Comparison of ENCODE assay signal across 7 mouse cellular contexts in the genomic region with DNA sequence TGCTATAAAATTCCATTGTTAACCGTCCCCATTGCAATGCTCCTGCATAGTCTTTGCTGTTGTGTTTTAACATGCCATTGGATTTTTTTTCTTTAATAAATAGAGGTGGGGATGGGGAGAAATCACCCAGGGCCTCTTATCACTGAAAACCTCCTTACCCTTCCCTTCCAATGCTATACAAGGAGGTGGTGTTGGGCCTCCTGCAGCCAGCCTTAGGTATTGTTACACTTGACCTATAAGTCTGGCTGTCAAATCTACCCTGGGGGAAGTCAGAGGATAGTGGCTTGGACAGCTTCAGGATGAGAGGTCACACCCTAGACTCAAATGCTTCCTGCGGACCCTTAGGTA. TPM values are rescaled to one million over a fixed set of nuclear protein-coding genes. Genes with fewer than 3 reads are reported as not detected.
DNase-seq lines count a peak whose midpoint lies in the region; ATAC-seq lines count a peak whose summit lies in the region.

No protein-coding gene starts in this region.

- no peak overlapping the region for H3K27ac ChIP-seq in lung, embryonic 15.5 days
- H3K27ac ChIP-seq in forebrain, embryonic 12.5 days, result no peak overlapping the region
- no peak overlapping the region for H3K27ac ChIP-seq in limb, embryonic 15.5 days
- H3K27ac ChIP-seq in stomach, embryonic 15.5 days, result no peak overlapping the region

- no peaks in the 10 kb centered on the region for H3K36me3 ChIP-seq in lung, embryonic 15.5 days
- no peaks in the 10 kb centered on the region for H3K36me3 ChIP-seq in forebrain, embryonic 12.5 days (replicated peaks)
- no peaks in the 10 kb centered on the region for H3K36me3 ChIP-seq in limb, embryonic 15.5 days
- H3K36me3 ChIP-seq in stomach, embryonic 15.5 days, result no peaks in the 10 kb centered on the region

- H3K9ac ChIP-seq in lung, embryonic 15.5 days, result no peak overlapping the region
- H3K9ac ChIP-seq in forebrain, embryonic 12.5 days, result peak overlapping the region; percentile 89; the same call in 1 of the 2 replicates
- H3K9ac ChIP-seq in limb, embryonic 15.5 days, result no peak overlapping the region
- no peak overlapping the region for H3K9ac ChIP-seq in stomach, embryonic 15.5 days

- H3K9me3 ChIP-seq in lung, embryonic 15.5 days, result no peaks in the 10 kb centered on the region
- no peaks in the 10 kb centered on the region for H3K9me3 ChIP-seq in forebrain, embryonic 12.5 days
- H3K9me3 ChIP-seq in limb, embryonic 15.5 days, result no peaks in the 10 kb centered on the region
- H3K9me3 ChIP-seq in stomach, embryonic 15.5 days, result no peaks in the 10 kb centered on the region

- no peaks in the 10 kb centered on the region for H3K27me3 ChIP-seq in lung, embryonic 15.5 days
- no peaks in the 10 kb centered on the region for H3K27me3 ChIP-seq in forebrain, embryonic 12.5 days
- no peaks in the 10 kb centered on the region for H3K27me3 ChIP-seq in limb, embryonic 15.5 days
- H3K27me3 ChIP-seq in stomach, embryonic 15.5 days (replicated peaks), result no peaks in the 10 kb centered on the region

- 30% methylated on average over 2 of the region's 2 CpGs for WGBS in lung, embryonic 15.5 days
- 40% methylated on average over 2 of the region's 2 CpGs for WGBS in forebrain, embryonic 12.5 days
- WGBS in limb, embryonic 15.5 days, result 35% methylated on average over 2 of the region's 2 CpGs
- 35% methylated on average over 2 of the region's 2 CpGs for WGBS in stomach, embryonic 15.5 days

- peaks cover 18% of the 10 kb centered on the region; the same call in 1 of the 2 replicates for H3K4me1 ChIP-seq in lung, embryonic 15.5 days
- H3K4me1 ChIP-seq in forebrain, embryonic 12.5 days, result peaks cover 16% of the 10 kb centered on the region
- peaks cover 14% of the 10 kb centered on the region for H3K4me1 ChIP-seq in limb, embryonic 15.5 days
- no peaks in the 10 kb centered on the region; the same call in 1 of the 2 replicates for H3K4me1 ChIP-seq in stomach, embryonic 15.5 days

- DNase-seq in lung, adult 18-20 months, result no peak
- DNase-seq in retina, postnatal 1 day, result no peak
- no peak for DNase-seq in cerebellum, adult 11-12 months

- peak overlapping the region; percentile 82 for H3K4me3 ChIP-seq in lung, embryonic 15.5 days
- H3K4me3 ChIP-seq in forebrain, embryonic 12.5 days (replicated peaks), result peak overlapping the region; percentile 84
- H3K4me3 ChIP-seq in limb, embryonic 15.5 days, result peak overlapping the region; percentile 91
- H3K4me3 ChIP-seq in stomach, embryonic 15.5 days (replicated peaks), result peak overlapping the region; percentile 92

- H3K4me2 ChIP-seq in lung, embryonic 15.5 days, result peak overlapping the region; percentile 65
- peak overlapping the region; percentile 62 for H3K4me2 ChIP-seq in forebrain, embryonic 12.5 days
- H3K4me2 ChIP-seq in limb, embryonic 15.5 days, result peak overlapping the region; percentile 60
- H3K4me2 ChIP-seq in stomach, embryonic 15.5 days, result peak overlapping the region; percentile 75

- no peak for ATAC-seq in lung, embryonic 15.5 days (ENCODE audit: borderline replicate concordance, extremely low read depth, low FRiP score, low TSS enrichment)
- ATAC-seq in forebrain, embryonic 12.5 days (ENCODE audit: low FRiP score), result no peak
- ATAC-seq in limb, embryonic 15.5 days (ENCODE audit: insufficient number of reproducible peaks, low FRiP score, low TSS enrichment, low read depth), result no peak
- ATAC-seq in stomach, embryonic 15.5 days (ENCODE audit: insufficient read depth, low FRiP score, low read depth), result no peak

RNA-seq across cellular contexts. Expression of gene Fam171a1, which starts 3.8 kb away (rescaled TPM):
- 51.7 and 56.2 TPM in 2 replicates for polyA plus RNA-seq in lung, embryonic 15.5 days (2015; fragmentation: Nextera tagmentation; extraction: Ambion mirVana)
- polyA plus RNA-seq in forebrain, embryonic 12.5 days (2016; fragmentation: Nextera tagmentation; extraction: Ambion mirVana), result 36.8 and 38.5 TPM in 2 replicates
- 30.4 and 32.9 TPM in 2 replicates for polyA plus RNA-seq in limb, embryonic 15.5 days (2015; fragmentation: Nextera tagmentation; extraction: Ambion mirVana)
- polyA plus RNA-seq in stomach, embryonic 15.5 days (2015; fragmentation: Nextera tagmentation; extraction: Ambion mirVana), result 26.7 and 29.1 TPM in 2 replicates
